Mouse (Mus musculus): Measurements from ENCODE around the gene Cadm1. TPM values are rescaled to one million over a fixed set of nuclear protein-coding genes. Genes with fewer than 3 reads are reported as not detected.

The Cadm1 gene
- total RNA-seq, 2 experiments from 2014 or later: 230 to 269 TPM

DNA sequence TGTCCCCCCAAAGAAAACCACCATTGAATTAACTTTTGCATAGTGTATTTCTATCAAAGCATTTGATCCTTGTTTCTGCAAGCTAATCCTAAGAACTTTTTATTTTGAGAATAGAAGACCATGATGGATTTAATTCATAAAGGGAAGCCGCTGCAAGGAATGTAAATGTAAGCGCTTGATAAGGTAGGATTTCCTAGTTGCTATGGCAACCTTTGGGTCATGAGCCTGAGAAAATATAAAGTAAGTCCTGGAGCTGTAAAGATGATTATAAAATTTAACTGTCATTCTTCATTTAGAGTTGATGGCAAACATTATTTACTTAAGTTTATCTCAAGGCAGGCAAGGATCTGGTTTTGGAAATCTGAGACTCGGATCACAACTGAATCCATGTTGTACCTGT is 197.6 kb downstream of the Cadm1 start:
- no peak for DNase-seq (ENCODE audit: extremely low spot score in 1 of 2, low spot score in 2 of 2)
- peak overlapping the region; percentile 75; the same call in 1 of the 2 replicates for H3K27ac ChIP-seq
- H3K4me3 ChIP-seq: no peak overlapping the region
- intact Hi-C loops (cut with DNase I): no loop called here
- TF ChIP-seq CTCF (IDR thresholded peaks at IDR 0.05): no peak

DNA sequence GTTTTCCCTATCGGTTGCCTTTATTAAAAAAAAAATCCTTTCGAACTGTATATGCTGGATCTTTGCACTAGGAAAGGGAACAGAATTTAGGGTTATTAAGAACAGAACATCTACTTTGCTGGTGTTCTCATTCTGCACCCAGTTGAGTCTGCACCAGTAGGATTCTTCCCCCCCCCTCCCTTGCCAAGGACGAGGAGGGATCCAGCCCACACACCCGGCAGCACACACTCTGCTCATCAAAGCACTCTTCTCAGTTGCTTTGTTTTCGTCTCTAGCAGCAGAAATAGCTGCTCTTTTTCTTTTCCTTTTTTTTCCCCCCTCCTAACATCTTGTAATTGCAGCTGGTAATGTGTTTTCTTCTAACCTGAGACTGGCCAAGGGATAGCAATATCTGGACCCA is 198.9 kb downstream of the Cadm1 start:
- peak in 1 of 2 experiments; percentile 51 for DNase-seq (ENCODE audit: extremely low spot score in 1 of 2, low spot score in 2 of 2)
- intact Hi-C loops (cut with DNase I): no loop called here
- H3K27ac ChIP-seq: peak overlapping the region; percentile 77

DNA sequence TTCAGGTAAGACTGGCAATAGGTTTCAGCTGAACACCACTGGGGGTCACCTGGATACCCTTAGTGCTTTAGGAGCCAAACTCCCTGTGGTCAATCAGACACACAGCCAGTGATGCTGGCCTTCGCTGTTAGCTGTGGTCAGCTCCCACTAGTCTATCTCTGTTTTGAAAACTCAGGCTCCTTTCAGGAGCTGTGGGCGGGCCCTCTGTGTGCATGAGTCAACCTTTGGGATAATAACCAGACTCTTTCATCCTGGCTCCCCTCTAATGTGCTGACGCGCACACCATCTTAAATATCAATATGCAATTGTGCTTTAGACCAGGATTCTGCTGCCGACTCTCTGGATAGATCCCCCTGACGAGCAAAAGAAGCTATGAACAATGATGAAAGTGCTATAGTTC is 200.3 kb downstream of the Cadm1 start:
- intact Hi-C loops (cut with DNase I): no loop called here
- Histone ChIP-seq H3K4me3 (no peak overlapping the region), H3K27ac (no peak overlapping the region; the same call in 1 of the 2 replicates)
- no peak for DNase-seq (ENCODE audit: extremely low spot score in 1 of 2, low spot score in 2 of 2)
- TF ChIP-seq CTCF (IDR thresholded peaks at IDR 0.05): no peak

More for the DNA sequence above, 198.9 kb downstream of the Cadm1 start:
- no peak overlapping the region for H3K4me3 ChIP-seq
- TF ChIP-seq CTCF (IDR thresholded peaks at IDR 0.05): no peak

DNA sequence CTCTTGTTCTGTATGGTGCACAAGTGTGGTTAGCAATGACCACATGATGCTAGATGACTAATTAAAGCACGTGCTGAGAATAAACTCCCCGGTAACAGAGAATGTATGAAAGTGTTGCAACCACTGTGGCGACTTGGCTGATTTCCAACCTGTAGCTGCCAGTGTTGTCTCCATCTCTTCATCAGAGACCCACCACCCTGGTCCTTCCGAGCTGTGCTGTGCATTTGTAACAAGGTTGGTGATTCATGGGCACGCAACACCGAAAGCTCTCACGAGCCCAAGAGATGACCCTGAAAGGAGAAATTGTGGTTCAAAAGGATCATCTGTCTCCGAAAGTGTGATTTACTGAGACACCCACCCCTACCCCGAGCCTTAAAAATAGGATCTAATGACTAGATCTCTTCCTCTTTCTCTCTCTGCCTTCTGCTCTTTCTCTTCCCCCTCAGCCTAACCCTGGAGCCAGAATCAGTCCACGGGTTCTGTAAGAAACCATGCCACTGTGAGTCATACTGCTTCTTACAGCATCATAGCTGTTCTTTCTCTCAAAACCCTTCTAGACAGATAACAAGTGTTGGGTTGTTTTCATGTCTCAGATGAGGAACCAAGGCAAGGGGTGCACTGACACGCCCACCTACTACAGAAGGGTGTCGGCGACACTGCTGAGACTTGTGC is 203.9 kb downstream of the Cadm1 start:
- DNase-seq (ENCODE audit: extremely low spot score in 1 of 2, low spot score in 2 of 2): no peak
- intact Hi-C loops (cut with DNase I): no loop called here
- TF ChIP-seq CTCF (IDR thresholded peaks at IDR 0.05): no peak
- H3K27ac ChIP-seq: peak overlapping the region; percentile 77
- H3K4me3 ChIP-seq: no peak overlapping the region

DNA sequence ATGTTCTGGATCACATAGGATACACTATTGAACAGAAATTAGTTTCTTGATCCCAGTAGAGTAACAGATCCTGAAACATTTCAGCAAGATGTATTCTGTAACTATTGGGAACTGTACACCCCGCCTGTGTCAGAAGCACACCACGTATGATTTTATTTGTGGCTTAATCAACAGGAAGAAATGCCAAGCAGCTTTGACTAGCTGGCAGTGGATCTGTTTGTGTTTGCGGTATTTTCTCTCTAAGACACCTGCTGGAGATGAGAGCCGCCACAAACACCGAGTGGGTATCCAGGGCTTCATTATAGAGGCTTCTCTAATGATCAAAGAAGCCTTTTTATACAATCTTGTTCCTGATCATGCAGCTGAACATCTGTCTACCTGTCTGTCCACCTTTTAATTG is 204.9 kb downstream of the Cadm1 start:
- H3K4me3 ChIP-seq: no peak overlapping the region
- no peak for TF ChIP-seq CTCF (IDR thresholded peaks at IDR 0.05)
- intact Hi-C loops (cut with DNase I): loop anchor here (5.0 kb wide), 1 partner anchor 337 kb away; no protein-coding TSS in a partner anchor
- peak overlapping the region; percentile 77; the same call in 1 of the 2 replicates for H3K27ac ChIP-seq
- DNase-seq (ENCODE audit: extremely low spot score in 1 of 2, low spot score in 2 of 2): no peak

DNA sequence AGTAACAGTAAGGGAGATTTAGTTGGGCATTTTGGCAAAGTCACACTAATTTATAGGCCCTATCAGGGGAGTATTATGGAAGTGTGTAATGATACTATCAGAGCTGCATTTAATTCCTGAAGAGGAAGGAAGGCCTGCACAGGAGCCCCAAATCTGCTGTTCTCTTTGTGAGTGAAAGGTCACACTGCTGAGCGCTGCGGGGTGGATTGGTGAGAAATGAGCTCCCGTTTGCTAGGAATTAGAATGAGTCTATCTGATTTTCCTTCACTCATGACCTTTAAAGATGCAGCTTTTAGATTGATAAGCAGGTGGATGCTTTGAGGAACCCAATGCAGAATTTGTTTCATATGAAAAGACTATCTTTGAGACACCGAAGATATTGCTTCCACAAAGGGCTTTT is 208.8 kb downstream of the Cadm1 start:
- intact Hi-C loops (cut with DNase I): loop anchor here (5.0 kb wide), 1 partner anchor 334 kb away; no protein-coding TSS in a partner anchor

DNA sequence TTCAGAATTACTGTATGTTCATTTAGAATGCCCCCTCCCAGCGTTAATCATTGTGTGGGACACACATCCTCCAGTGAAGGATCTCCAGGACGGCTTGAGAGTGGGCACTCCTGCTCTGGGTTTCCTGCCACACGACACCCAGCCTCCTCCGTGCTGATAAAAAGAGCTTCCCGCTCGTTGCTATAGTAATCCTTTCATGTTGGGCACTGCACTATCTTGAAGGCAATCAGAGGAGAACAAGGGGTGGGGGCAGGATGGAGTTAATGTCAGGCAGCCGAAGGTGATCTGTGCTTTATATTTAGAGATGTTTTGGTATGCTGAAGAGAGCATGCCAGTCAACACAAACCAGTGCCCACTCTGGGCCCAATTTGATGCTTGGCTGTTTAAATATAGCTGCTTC is 209.3 kb downstream of the Cadm1 start:
- intact Hi-C loops (cut with DNase I): loop anchor here (5.0 kb wide), 1 partner anchor 333 kb away; no protein-coding TSS in a partner anchor
- no peak for TF ChIP-seq CTCF (IDR thresholded peaks at IDR 0.05)
- no peak for DNase-seq (ENCODE audit: extremely low spot score in 1 of 2, low spot score in 2 of 2)
- Histone ChIP-seq H3K4me3 (no peak overlapping the region), H3K27ac (peak overlapping the region; percentile 85)

More for the DNA sequence above, 208.8 kb downstream of the Cadm1 start:
- TF ChIP-seq CTCF (IDR thresholded peaks at IDR 0.05): no peak
- no peak for DNase-seq (ENCODE audit: extremely low spot score in 1 of 2, low spot score in 2 of 2)
- Histone ChIP-seq H3K27ac (peak overlapping the region; percentile 85), H3K4me3 (no peak overlapping the region)

DNA sequence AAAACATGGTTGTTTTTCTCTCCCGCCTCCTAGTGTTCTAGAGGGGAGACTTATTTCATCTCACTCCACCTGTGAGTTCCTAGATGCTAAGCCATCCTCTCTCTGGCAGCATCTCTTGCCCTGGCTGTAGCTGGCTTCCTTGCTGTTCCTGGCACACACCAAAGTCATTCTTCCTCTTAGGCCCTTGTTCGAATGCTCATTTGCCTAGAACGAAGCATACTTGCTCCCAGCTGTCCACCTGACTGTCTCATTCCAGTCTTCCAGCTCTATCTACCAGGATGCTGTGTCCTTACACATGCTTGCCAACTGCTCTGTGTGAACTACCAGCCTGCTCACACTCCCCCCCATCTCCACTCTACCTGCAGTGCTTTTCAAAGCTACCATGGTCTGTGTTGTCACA is 211.8 kb downstream of the Cadm1 start:
- no peak for TF ChIP-seq CTCF (IDR thresholded peaks at IDR 0.05)
- intact Hi-C loops (cut with DNase I): no loop called here
- Histone ChIP-seq H3K27ac (peak overlapping the region; percentile 85), H3K4me3 (no peak overlapping the region)
- DNase-seq (ENCODE audit: extremely low spot score in 1 of 2, low spot score in 2 of 2): no peak

DNA sequence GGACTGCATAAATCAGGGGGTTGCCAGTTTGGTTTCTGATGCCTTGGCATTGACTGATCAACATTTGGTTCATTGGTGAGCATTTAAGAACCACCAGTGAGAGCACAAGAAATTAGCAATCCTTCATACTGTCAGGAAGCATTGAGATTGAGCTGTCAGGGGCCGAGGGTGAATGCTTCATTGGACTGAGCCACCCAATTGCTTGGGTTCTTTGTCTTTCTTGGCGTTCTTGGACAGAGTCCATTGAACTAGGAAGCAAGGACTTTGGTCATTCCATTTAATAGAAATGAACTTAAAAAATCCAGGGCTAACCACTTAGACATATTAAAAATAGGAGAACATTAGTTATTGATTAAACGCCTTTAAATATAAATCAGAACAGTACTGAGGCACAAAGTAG is 214.9 kb downstream of the Cadm1 start:
- intact Hi-C loops (cut with DNase I): no loop called here
- no peak for TF ChIP-seq CTCF (IDR thresholded peaks at IDR 0.05)
- Histone ChIP-seq H3K27ac (no peak overlapping the region), H3K4me3 (no peak overlapping the region)
- DNase-seq (ENCODE audit: extremely low spot score in 1 of 2, low spot score in 2 of 2): no peak

DNA sequence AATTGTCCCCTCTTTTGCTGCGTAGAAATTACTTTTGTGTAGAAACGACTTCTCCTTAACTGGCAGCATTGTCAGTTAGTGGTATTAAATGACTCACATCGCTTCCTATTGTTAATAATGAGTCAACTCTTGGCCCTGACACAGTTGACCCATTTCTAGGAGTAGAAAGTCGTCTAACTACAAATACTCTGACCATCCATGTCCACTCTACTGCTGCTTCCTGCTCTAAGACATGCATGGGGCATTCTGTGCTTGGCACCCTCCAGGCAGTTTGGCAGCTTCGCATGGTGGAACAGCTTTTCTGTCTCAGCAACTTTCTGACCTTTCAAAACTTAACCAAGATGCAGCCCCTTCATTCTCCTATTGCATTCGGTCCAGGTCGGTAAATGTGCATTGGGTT is 215.7 kb downstream of the Cadm1 start:
- TF ChIP-seq CTCF (IDR thresholded peaks at IDR 0.05): no peak
- H3K27ac ChIP-seq: no peak overlapping the region

DNA sequence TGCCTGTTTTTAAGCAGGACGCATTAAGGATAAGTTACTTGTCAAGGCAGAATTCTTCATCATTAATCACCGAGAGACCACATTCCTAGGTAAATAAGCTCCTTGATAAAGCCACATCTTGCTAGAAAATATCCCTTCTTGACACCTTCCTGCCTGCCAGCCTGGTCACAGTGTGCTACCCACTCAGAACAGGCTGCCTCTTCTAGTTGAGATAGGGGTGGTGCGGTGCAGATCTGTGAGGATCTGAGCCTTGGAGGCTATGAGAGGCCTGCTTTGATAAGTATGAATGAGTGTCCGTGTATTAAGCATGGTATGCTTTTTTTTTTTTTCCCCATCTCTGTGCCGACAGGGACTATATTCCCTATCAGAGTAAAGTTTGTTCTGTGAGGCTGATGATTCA is 219.2 kb downstream of the Cadm1 start:
- H3K27ac ChIP-seq: peak overlapping the region; percentile 33
- no peak for TF ChIP-seq CTCF (IDR thresholded peaks at IDR 0.05)

More for the DNA sequence above, 215.7 kb downstream of the Cadm1 start:
- DNase-seq (ENCODE audit: extremely low spot score in 1 of 2, low spot score in 2 of 2): no peak
- intact Hi-C loops (cut with DNase I): no loop called here
- no peak overlapping the region for H3K4me3 ChIP-seq

DNA sequence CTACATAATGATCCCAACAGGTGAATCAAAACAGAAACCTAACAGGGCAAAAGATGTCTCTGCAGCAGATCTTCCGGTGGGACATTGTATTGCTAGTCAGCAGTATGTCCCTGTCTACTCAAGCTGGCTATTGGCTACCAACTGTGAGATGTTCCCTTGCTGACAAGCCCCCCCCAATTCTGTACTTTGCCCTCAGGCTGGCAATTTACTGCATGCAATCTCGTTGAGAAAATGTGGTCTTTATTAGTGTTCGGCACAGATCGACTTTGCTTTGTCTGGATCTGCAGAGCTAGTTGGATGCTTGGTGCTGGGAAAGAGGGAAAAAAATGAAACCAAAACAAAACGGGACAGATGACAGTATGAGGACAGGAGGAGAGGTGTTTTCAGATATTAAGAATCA is 222.5 kb downstream of the Cadm1 start:
- no peak for TF ChIP-seq CTCF (IDR thresholded peaks at IDR 0.05)
- intact Hi-C loops (cut with DNase I): no loop called here
- Histone ChIP-seq H3K4me3 (no peak overlapping the region), H3K27ac (peak overlapping the region; percentile 88)
- no peak for DNase-seq (ENCODE audit: extremely low spot score in 1 of 2, low spot score in 2 of 2)

More for the DNA sequence above, 219.2 kb downstream of the Cadm1 start:
- intact Hi-C loops (cut with DNase I): no loop called here
- no peak overlapping the region for H3K4me3 ChIP-seq
- DNase-seq (ENCODE audit: extremely low spot score in 1 of 2, low spot score in 2 of 2): no peak

DNA sequence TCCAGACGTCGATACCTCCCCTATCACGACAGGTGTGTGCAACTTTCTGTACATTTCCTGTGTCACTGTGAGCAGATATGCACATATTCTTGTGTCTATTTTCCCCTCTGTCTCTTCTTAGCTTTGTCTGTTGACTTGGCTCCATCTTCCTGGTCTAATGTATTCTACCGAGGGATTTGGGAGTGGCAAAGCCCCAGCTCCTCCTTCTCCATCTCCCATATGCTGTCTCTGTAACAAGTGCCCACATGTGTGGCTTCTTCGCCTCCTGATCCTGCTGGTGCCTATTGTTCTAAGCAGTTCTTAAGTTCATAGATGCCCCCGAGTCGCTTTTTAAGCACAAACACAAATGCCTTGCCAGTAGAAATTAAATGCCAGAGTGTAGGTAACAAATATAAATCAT is 223.2 kb downstream of the Cadm1 start:
- Histone ChIP-seq H3K4me3 (no peak overlapping the region), H3K27ac (peak overlapping the region; percentile 88)
- intact Hi-C loops (cut with DNase I): no loop called here
- no peak for DNase-seq (ENCODE audit: extremely low spot score in 1 of 2, low spot score in 2 of 2)
- TF ChIP-seq CTCF (IDR thresholded peaks at IDR 0.05): no peak

Data from left cerebral cortex, adult 2 months (tissue).